Mouse (Mus musculus) right cerebral cortex, adult 2 months (tissue): ENCODE data around the gene Ccr1l1.
"Not testable (repeated sequence)": the region's sequence is repeated elsewhere in the genome, so short reads cannot be mapped to it uniquely, and the experiment has no call there.

Experiments used
- DNase-seq, 2 experiments: peaks; one replicate each; pipeline ENCODE4 v3.0.0; 2021 to 2022; ENCODE audit warnings: low spot score in 2 of 2

Ccr1l1 gene

DNA sequence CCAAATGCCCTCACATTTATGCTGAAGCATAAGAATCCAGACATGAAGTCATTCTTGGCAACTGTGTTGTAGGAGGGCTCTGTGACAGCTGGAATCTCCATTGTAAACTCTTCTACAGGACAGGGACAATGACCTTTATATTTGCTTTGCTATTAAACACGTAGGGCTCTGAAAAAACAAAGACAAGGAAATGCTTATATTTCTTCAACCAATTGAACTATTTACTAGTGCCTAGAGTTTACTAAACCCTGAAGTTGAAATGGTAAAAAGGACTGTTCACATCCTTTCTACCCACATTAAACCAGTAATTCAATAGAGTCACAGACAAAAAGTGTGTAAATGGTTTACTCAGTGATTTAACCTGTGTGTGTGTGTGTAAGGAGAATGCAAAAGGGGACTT lies at the start of gene Ccr1l1:
Gene Ccr1l1 (minus strand): TSS at position 101 of the 400 bp plus-strand sequence.
- no peak for DNase-seq

DNA sequence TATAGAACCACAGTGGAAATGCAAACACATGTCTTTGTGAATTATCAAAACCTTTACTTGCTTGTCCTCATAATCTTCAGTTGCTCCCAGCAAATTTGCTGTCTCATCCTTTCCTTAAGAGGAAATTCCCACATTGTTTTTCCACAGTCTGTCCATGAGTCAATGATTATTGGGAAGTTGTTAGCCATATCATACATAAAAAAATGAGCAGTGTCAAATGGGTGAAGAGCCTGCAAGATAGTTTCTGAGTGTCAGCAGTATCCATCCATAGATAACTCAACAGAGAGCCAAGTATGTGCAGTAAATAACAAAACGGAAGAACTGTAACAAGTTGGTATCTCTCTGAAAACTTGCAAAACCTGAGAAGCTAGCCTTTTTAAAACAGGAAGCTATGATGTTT lies 43.5 kb upstream of the Ccr1l1 start, which contains the start of gene Ccr3:
Gene Ccr3 (plus strand): TSS at position 301 of the 400 bp plus-strand sequence.
- DNase-seq, result no peak

DNA sequence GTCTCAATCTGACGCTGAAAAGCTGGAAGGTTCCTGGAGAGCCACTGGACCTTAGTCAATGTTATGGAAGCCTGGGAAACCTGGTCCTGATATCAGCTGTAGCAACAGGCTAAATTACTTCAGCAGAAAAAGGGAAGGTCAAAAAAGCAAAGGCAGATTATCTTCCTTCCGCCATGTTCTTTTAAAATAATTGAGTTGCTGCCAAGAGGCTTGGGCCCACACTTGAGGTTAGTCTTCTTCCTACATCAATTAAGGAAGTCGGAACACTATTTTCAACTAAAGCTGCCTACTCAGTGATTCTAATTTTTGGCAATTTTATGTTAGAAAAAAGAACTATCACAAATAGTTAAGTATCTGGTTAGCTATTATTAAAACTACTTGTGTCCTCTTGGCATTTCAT lies 41.7 kb upstream of the Ccr1l1 start:
- no peak for DNase-seq

DNA sequence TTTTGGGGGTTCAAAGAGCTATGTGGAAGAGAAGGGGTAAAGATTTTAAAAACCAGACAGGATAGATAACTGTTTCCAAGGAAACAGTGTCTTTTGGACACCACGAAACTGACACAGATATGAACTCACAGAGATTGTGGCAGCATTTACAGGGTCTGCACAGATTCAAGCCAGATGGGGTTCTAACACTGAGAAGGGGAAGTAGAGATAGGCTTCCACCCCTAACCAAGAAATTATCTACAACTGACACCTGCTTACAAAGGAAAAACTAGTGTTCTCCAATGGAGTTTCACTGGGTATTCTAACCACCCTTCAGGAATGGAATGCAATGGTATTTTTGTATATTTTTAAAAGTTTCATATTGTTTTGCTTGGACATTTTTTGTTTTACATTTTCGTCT lies 37.8 kb upstream of the Ccr1l1 start:
- DNase-seq, result no peak

DNA sequence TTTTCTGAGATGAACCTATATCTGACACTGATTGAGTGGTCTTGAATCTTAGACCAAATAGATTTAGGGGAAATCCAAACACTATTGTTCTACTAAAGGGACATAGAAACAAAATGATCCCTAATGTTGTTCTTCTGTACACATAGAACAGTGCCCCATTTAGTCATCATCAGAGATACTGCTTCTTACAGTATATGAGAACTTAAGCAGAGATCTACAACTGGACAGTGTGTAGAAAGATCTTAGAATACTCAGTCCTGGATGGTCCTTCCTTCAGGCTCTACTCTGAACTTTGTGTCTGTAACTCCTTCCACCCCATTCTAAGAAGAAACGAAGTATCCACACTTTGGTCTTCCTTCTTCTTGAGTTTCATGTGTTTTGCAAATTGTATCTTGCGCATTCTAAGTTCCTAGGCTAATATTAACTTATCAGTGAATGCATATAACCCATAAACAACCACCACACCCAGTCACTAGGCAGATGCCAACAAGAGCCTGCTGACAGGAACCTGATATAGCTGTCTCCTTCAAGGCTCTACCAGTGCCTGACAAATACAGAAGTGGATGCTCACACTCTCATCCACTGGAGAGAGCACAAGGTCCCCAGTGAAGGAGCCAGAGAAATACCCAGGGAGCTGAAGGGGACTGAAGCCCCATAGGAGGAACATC lies 36.9 kb upstream of the Ccr1l1 start:
- no peak for DNase-seq

DNA sequence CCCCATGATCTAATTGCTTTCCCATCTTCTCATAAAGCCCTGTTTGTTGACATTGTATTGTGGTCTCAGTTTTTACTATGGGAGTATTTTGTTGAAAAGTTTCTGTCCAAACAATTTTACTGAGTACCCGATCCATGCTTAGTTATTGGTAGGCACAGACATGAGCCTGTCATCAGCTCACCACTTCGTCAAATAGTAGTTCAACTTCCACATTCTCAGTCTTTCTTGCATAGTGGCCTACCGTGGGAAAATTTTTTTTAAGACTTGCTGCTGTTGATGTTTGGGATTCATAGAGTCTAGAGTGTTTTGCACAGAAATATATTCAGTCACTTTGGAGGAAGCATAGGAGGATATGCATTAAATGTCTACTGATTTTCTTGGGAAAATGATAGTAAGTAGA lies 35.1 kb upstream of the Ccr1l1 start:
- no peak for DNase-seq

DNA sequence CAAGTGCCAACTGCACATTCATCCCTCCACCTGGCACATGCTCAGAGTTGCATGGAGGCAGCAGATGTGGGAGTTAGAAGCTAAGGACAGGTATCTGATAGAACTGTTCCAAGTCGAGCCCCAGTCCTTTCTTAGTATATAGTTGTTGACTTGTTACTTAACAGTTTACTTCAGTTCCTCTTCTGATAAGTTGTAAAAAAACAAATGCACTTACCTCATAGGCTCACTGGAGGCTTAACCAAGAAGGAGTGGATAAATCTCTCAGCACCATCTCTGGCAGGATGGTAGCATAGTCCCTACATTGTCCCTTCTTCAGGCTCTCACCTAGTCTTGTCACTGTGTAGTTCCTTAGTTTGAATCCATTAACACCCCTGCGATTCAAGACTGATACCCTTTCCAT lies 34.5 kb upstream of the Ccr1l1 start:
- DNase-seq, result no peak

DNA sequence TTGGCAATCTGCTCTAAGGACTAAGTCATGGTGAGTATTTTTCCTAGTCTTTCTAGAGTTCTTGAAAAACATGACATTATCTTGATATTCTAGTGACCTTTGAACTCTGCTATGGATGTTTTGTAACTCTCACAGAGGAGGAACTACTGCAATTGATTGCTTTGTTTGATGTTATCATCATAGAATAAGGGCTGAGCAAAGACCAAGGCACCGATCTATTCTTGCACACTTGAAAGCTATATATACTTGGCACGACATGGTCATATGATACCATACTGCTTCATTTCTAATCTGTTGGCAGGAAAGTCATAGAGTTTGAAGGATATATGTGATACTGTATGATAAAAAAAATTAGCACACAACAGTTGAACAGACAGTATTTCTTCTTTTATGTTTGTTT lies 21.6 kb upstream of the Ccr1l1 start:
- no peak for DNase-seq

DNA sequence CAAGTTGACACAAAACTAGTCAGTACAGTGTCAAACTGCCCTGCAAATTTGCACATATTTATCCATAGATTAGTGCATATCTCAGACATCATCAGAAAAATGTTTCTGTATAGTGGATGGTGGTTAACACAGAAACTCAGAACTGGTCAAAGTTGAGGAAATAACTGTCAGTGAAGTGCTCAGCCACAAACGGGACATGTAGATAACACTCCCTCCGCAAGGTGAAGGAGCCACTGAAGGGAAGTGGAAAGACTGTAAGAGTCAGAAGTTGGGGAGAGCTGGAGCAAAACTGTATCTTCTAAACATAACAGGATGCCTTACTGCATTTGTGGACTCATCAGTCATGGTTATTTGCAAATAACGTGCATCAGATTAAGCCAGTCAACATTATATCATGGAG lies 19.5 kb upstream of the Ccr1l1 start:
- no peak for DNase-seq

DNA sequence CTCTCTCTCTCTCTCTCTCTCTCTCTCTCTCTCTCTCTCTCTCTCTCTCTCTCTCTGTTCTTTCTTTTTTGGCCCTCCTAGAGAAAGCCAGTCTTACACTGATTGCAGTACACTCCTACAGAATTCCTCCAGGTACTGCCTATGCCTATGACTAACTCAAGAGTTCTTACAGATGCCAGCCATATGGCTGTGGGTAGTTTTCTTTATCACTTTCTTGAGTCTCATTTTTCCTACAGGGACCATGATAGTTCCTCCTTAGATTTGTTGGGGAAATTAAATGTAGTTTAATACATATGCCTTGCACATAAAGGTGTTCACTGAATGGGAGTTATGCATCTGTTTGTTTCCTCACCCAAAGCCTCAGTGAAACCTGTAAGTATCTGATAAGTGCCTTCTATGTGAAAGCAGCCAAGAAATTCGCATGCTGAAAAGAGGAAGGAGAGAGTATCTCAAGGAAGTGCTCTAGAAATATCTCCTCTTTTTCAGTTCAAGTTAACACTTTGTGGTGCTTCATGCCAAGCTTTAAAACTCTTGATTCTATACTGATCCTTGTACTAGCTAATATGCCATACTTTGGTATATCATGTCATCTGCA lies 13.2 kb upstream of the Ccr1l1 start:
- peak; percentile 20 to 24 for DNase-seq

DNA sequence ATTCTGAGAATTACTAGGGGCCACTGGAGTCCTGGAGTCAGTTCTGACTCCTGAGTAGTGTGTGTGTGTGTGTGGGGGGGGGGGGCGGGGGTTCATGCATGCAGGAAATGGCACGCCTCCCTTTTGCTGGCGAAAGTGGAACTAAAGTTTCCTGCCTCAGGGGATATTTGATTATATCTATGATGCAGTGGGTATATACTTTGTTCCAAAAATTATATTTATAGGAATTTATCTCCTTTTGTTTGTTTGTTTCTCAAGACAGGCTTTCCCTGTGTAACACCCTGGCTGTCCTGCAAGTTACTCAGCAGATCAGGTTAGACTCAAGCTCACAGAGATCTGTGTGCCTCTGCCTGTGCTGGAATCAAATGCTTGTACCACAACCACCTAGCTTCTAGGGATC lies 11.5 kb upstream of the Ccr1l1 start:
- no peak for DNase-seq

DNA sequence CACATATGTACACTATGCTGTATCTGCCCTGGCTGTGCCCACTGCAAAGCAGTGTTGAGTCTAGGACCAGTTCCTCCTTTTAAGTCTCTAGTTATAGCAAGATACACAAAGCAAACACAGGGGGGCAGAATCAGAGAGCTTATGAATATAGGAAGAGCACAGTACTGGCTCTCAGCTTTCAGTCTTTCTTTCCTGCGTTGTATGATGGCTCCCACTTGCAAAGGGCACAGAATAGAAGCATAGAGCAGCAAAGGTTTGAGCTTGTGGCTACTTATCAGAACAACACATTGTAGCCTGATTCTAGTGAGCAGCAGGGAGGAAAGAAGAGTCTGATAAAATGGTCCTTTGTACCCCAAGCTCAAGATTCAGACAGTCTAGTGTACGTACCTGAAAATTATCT lies 8.0 kb upstream of the Ccr1l1 start:
- DNase-seq, result peak in 1 of 2 experiments; percentile 3

DNA sequence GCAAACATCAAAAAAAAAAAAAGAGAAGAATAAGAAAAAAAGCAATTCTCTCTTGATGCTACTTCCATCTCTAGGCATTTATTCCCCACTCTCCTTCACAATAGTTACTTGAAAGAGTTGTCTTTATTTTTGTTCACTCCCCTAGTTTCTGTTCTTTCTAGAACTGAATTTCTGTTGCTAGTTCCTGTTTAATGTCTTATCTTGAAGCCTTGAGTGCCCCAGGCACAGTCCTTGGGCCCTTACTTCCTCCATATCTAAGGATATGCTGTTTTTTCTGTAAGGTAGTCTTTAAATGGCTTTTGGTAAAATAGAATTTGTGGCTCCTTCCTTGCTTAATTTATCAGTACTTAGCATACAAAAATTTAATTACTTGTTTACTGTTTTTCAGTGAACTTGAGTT lies 6.7 kb upstream of the Ccr1l1 start:
- no peak for DNase-seq

DNA sequence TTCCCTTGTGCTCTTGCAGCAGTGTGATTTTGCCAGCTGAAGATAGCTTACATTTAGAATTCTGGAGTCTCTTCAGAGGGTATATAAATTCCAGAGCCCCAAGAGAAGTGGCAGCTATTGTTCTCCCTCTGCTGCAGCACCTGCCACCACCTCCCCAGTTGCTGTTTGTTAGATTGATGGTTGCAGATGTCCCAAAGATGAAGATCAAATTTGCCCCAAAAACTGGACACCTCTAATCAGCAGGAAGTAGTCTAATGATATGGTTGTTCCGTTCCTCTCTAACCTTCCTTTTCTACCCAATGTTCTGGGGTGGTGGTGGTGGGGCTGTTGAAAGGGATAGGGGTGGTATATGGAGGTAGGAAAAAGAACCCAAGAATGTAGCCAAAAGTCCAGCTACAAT lies 4.5 kb upstream of the Ccr1l1 start:
- DNase-seq, result no peak

DNA sequence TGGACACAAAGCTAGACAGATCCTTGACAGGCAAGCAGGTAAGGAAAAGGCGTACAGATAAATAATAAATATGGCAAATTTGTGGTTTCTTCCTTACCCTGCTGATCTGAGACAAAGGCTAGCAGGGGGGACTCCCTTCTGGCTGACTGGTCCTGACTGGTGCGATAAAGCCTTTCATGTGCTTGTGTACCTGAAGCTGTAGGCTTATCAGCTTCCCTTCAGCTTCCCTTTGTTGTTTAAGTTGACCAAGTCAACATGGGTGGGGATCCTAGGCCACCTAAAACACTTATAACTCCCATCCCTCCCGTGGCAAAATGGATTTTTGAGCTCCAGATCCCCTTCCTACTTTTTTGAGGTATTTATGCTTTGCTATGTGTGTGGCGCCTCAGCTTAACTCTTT lies 3.7 kb upstream of the Ccr1l1 start:
- no peak for DNase-seq

DNA sequence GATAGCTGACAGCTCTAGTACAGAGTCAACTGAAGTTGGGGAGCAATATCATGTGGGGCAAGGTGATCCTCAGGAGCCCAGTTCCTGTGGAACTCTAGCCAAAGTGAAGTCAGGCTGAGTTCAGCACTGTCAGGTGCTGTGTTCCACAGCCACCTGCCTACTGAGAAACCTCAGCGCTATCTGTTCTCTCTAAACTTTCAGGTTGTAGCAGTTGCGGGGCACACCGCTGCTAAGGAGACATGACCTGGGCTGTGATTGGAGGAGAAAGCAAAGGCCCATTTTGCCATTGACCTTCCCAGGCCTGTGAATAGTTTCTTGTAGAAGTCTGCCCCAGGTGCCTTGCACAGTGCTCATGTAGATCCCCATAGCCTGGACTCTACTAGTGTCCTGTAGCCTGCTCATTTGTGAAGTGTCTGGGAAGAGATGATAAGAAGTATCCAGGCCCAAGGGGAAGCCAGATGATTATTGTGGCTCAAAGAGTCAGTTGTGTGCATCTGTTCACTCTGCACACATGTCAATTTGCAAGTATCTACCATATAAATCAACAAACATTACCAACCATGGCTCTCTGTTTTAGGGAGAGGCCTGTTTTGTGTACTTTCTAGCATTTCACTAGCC lies 2.8 kb upstream of the Ccr1l1 start:
- DNase-seq, result not testable (repeated sequence)

DNA sequence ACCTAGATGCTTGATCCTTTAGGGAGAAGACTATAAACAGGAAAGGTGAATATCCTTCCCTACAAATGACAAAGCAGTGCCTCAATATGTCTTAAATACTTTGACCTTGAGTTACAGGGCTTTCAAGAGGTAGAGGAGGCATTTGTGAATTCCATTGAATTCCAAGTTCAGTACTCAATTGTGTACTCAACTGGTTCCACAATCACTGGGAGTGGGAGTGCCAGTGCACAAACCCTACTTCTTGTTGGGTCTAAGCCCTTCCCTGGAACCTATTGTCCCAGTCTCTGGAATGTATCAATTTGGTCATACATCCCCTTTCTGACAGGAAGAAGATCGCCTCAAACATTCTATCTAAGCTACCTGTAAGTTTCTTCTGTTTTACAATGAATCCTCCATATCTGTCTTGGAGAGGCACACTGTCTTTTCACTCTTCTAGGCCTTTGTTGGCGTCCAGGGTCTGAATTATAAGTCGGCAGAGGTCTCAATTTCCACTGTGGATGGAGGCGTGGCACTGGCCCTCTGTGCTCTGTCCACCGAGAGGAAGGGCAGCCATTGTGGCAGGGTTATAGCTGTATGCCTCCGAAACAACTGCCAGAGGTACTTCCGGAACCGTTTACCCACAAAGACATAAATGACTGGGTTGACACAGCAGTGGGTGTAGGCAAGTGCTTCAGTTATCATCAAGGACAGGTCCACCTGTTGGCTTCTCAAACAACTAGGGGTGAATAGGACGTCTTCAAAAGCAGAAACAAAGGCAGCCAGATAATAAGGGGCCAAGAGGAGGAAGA lies 1.1 kb downstream of the Ccr1l1 start:
- DNase-seq, result no peak

DNA sequence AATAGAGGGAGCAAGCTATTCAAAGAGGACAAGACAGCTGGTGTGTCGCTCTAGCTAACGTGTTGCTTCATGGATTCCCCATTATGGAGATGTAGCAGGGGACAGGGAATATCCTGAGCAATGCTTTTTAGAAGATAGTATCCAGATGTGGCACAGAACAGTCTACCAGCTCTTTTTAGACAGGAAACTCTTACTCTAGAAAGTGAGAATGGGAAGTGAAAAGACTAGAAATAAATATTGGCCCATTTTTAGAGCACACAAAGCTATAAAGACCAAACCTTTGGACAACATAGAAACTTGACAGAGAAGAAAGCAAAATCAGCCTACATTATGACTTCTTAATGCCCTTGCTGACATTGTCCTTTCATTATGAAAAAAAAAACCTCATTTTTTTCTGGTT lies 2.6 kb downstream of the Ccr1l1 start:
- DNase-seq, result no peak

DNA sequence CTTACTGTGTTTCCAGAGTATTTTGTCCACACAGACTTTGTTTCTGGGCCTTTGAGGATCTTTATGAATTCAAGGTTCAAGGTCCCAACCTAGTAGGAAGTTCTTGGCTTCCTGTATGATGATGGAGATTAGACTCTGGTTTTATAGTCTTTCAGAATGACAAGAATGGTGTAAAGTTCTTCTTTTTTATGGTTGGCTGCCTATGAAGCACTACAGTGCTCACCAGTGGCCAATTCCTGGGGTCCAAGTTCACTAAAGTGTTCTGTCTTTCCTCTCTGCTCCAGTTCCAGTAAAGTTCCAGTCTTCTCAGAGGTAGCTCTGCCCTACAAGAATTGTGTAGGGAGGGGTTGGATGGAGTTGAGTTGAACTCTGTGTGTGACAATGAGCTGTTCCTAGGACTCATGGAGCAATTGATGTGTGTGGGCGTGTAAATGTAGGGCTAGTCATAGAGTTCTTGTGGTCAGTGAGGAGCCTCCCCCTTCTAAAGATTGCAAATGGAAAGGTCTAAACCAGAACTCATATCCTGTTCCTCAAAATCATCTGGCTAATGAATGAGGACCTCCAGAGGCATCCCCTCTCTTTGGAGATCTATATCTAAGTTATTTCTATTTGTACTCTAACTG lies 9.8 kb downstream of the Ccr1l1 start, which contains the start of gene Ccr1:
Gene Ccr1 (minus strand): TSS at position 403 of the 623 bp plus-strand sequence.
- DNase-seq, result no peak

DNA sequence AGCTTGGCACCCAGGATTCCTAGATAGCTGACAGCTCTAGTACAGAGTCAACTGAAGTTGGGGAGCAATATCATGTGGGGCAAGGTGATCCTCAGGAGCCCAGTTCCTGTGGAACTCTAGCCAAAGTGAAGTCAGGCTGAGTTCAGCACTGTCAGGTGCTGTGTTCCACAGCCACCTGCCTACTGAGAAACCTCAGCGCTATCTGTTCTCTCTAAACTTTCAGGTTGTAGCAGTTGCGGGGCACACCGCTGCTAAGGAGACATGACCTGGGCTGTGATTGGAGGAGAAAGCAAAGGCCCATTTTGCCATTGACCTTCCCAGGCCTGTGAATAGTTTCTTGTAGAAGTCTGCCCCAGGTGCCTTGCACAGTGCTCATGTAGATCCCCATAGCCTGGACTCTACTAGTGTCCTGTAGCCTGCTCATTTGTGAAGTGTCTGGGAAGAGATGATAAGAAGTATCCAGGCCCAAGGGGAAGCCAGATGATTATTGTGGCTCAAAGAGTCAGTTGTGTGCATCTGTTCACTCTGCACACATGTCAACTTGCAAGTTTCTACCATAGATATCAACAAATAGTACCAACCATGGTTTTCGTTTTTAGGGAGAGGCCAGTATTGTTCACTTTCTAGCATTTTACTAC lies 11.2 kb downstream of the Ccr1l1 start:
- not testable (repeated sequence) for DNase-seq

DNA sequence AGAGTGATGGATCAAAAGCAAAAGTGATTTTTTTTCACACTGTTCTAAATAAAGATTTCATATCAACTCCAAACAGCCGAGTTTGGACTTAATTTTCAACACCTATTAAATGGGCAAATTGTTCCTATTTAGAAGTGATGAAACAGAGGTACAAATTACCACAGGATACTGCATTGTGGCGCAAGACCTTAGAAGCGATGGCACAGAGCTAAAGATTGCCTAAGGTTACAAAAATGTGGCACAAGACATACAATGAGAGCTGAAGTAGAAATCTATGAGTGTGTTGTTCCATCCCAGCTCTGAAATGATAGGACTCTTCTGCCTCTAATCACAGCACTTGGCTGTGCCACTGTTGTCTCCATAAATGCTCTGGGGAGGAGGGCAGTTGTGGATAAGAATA lies 13.4 kb downstream of the Ccr1l1 start:
- no peak for DNase-seq

DNA sequence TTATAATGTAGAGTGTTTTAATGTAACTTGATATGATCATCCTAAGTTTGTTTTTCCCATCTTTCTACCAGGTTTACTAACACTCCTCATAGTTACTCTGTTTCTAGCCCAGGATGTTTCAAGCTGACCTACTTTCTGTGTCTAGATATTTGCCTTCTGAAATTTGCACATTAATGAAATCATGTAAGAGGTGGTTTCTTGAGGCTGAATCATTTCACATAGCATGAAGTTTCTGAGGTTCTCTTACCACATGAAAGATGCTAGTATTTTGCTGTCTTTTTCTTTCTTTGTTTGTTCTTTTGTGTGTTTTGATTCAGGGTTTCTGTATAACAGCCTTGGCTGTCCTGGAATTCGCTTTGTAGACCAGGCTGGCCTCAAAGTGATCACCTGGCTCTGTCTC lies 18.0 kb downstream of the Ccr1l1 start:
- no peak for DNase-seq
